Mouse (Mus musculus) CD8-positive naive resting alpha-beta T cell, adult 2 months (primary cell): ENCODE results near the gene Lclat1.
A peak's percentile ranks its signal among the peaks of the same experiment; 100 is the strongest.
"Not testable (repeated sequence)": the region's sequence is repeated elsewhere in the genome, so short reads cannot be mapped to it uniquely, and the experiment has no call there.

Experiments used
- DNase-seq, 2 experiments: peaks; one replicate each; pipeline ENCODE4 v3.0.0; 2022; ENCODE audit warnings: low read depth in 2 of 2, low spot score in 2 of 2

Gene Lclat1

GRCm38 (mm10) chr17:73233975-73234374 is 126.2 kb downstream of the Lclat1 start:
- no peak for DNase-seq

GRCm38 (mm10) chr17:73237178-73237853 is 129.5 kb downstream of the Lclat1 start:
- DNase-seq = no peak

- DNase-seq = no peak
These were observed 130.7 kb downstream of the Lclat1 start for GRCm38 (mm10) chr17:73238501-73238900.

- DNase-seq = no peak
These were observed 133.5 kb downstream of the Lclat1 start for GRCm38 (mm10) chr17:73241085-73241848.

- DNase-seq = no peak
These were observed 135.9 kb downstream of the Lclat1 start for GRCm38 (mm10) chr17:73243676-73244075.

GRCm38 (mm10) chr17:73244596-73244995 is 136.8 kb downstream of the Lclat1 start:
- no peak for DNase-seq

- no peak for DNase-seq
These were observed 137.4 kb downstream of the Lclat1 start for GRCm38 (mm10) chr17:73245089-73245684.

GRCm38 (mm10) chr17:73246036-73246435 is 138.3 kb downstream of the Lclat1 start:
- no peak for DNase-seq

- no peak for DNase-seq
These were observed 139.1 kb downstream of the Lclat1 start for GRCm38 (mm10) chr17:73246926-73247325.

- DNase-seq = no peak
These were observed 140.0 kb downstream of the Lclat1 start for GRCm38 (mm10) chr17:73247758-73248157.

GRCm38 (mm10) chr17:73250488-73251141 is 142.8 kb downstream of the Lclat1 start:
- no peak for DNase-seq

GRCm38 (mm10) chr17:73251142-73251502 is 143.3 kb downstream of the Lclat1 start:
- DNase-seq = no peak

GRCm38 (mm10) chr17:73251812-73252608 is 144.2 kb downstream of the Lclat1 start:
- DNase-seq = no peak

GRCm38 (mm10) chr17:73253291-73253969 is 145.6 kb downstream of the Lclat1 start:
- DNase-seq = no peak

GRCm38 (mm10) chr17:73255801-73256200 is 148.0 kb downstream of the Lclat1 start:
- DNase-seq = no peak

- no peak for DNase-seq
These were observed 150.8 kb downstream of the Lclat1 start for GRCm38 (mm10) chr17:73258620-73259019.

- not testable (repeated sequence) for DNase-seq
These were observed 151.5 kb downstream of the Lclat1 start for GRCm38 (mm10) chr17:73259258-73259657.

GRCm38 (mm10) chr17:73262558-73262957 is 154.8 kb downstream of the Lclat1 start:
- DNase-seq = no peak

GRCm38 (mm10) chr17:73263077-73263501 is 155.3 kb downstream of the Lclat1 start:
- DNase-seq = peak; percentile 24 to 45
